Mouse (Mus musculus) hindbrain, embryonic 11.5 days (tissue): ENCODE results near the gene Gck. TPM values are rescaled to one million over a fixed set of nuclear protein-coding genes. Genes with fewer than 3 reads are reported as not detected.
A peak's percentile ranks its signal among the peaks of the same experiment; 100 is the strongest.
"Not testable (repeated sequence)": the region's sequence is repeated elsewhere in the genome, so short reads cannot be mapped to it uniquely, and the experiment has no call there.

Experiments used
- ATAC-seq: fragments of 200-750 bp; cut with Nextera tagmentation; 2 replicates; pipeline ENCODE4 v1.8.0; 2017; ENCODE audit warnings: mild to moderate bottlenecking, moderate TSS enrichment, moderate library complexity; ENCODE audit not compliant: low FRiP score
- DNase-seq: peaks from one replicate; pipeline ENCODE4 v3.0.0-alpha.2; 2015; ENCODE audit warnings: low spot score
- H3K27ac ChIP-seq: fragments of 300-500 bp; sonication (generic); 2 replicates; pipeline ENCODE4 v1.5.1; 2014; ENCODE audit warnings: mild to moderate bottlenecking, low read depth, low read length
- H3K27me3 ChIP-seq: fragments of 300-500 bp; sonication (generic); 2 replicates; pipeline ENCODE4 v1.6.1; 2014; ENCODE audit warnings: mild to moderate bottlenecking, low read length, moderate library complexity, mixed read lengths; ENCODE audit not compliant: control insufficient read depth, insufficient read depth
- H3K36me3 ChIP-seq: fragments of 300-500 bp; sonication (generic); 2 replicates; pipeline ENCODE4 v1.6.1; 2014; ENCODE audit warnings: mild to moderate bottlenecking, low read length, moderate library complexity, mixed read lengths; ENCODE audit not compliant: control insufficient read depth, insufficient read depth
- H3K4me1 ChIP-seq: fragments of 300-500 bp; sonication (generic); replicated peaks from 2 replicates; pipeline ENCODE4 v1.6.1; 2014; ENCODE audit warnings: low read length, mixed read lengths; ENCODE audit not compliant: control insufficient read depth, insufficient read depth
- H3K4me2 ChIP-seq: fragments of 300-500 bp; sonication (generic); replicated peaks from 2 replicates; pipeline ENCODE4 v1.6.1; 2014; ENCODE audit warnings: mild to moderate bottlenecking, low read depth, low read length
- H3K4me3 ChIP-seq: fragments of 300-500 bp; sonication (generic); 2 replicates; pipeline ENCODE4 v1.5.1; 2014; ENCODE audit warnings: low read depth, low read length
- H3K9ac ChIP-seq: fragments of 300-500 bp; sonication (generic); 2 replicates; pipeline ENCODE4 v1.6.1; 2014; ENCODE audit warnings: low read depth, low read length
- H3K9me3 ChIP-seq: fragments of 300-500 bp; sonication (generic); 2 replicates; pipeline ENCODE4 v1.6.1; 2016; ENCODE audit warnings: low read length; ENCODE audit not compliant: control insufficient read depth
- WGBS: fragments of 180-500 bp; shearing (Covaris S2); extraction: QIAGEN DNeasy Blood & Tissue Kit; methylation state at CpG from one replicate; pipeline ENCODE4 v1.1.7; 2014; 5-methylcytosine and 5-hydroxymethylcytosine counted together
- polyA plus RNA-seq: library from polyadenylated mRNA; unstranded; fragments of >200 nt; fragmentation: Nextera tagmentation; extraction: Ambion mirVana; gene quantifications from 2 replicates; pipeline ENCODE4 v1.2.1, GENCODE M21; 2014

Gck gene
- polyA plus RNA-seq, 1 experiment from 2014 or later: 3.0 TPM

DNA sequence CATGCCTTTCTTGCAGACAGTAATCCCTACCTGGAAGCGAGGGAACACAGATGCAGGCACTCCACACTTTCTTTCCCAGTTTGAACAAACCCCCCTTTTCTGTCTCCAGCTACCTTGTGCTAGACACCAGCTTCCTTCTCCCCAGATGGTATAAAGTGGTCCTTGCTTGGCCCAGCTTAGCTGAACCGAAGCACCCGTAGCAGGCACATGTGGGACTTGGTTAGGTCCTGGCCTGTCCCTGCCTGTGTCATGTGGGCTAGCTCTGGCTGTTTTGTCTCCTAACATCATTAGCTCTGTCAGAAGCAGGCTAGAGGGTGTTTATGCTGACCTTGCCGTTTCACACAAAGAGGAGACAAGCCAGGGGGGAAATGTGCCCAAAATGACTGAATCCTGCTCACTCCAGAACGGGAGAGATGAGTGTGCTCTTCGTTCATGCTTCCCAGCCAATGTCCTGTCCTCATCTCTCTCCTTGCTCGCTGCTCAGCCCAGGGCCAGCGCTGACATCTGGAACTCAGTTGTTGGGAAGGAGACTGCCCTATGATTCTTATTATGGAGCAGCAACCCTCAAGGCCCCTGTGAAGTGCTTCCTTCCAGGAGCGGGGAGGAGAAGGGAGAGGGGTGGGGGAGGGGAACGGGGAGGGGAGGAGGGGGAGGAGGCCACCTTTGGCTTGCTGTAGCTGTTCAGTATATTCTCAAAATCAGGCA, 1.2 kb downstream of the Gck start:
- H3K27ac ChIP-seq: no peak overlapping the region
- 68% methylated on average over 10 of the region's 10 CpGs for WGBS
- H3K4me1 ChIP-seq: no peaks in the 10 kb centered on the region

DNA sequence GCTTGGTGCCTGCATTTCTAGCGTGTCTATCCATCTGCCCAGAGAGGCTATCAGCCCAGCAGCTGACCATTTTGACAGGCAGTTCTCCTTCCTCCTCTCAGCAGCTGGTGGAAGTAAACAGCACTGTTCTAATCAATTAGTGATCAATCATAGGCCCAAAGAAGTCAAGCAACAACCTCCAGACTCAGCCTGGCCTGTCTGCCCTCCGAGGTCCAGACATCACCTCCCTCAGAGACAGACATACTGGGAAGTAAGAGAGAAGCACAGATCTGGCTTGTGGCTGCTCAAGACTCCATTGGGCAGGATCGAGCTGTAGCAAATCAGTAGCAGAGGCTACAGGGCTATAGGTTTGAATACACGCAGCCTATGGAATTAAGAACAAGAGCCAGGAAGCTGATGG, 2.1 kb downstream of the Gck start:
- WGBS: 59% methylated on average over 4 of the region's 4 CpGs
- Histone ChIP-seq H3K27ac (no peak overlapping the region), H3K4me3 (no peak overlapping the region)

More for the DNA sequence above, 1.2 kb downstream of the Gck start:
- Histone ChIP-seq H3K9ac (no peak overlapping the region), H3K4me2 (no peak overlapping the region), H3K36me3 (no peaks in the 10 kb centered on the region), H3K4me3 (no peak overlapping the region), H3K27me3 (no peaks in the 10 kb centered on the region), H3K9me3 (no peaks in the 10 kb centered on the region)
- ATAC-seq (no peak), DNase-seq (no peak)

DNA sequence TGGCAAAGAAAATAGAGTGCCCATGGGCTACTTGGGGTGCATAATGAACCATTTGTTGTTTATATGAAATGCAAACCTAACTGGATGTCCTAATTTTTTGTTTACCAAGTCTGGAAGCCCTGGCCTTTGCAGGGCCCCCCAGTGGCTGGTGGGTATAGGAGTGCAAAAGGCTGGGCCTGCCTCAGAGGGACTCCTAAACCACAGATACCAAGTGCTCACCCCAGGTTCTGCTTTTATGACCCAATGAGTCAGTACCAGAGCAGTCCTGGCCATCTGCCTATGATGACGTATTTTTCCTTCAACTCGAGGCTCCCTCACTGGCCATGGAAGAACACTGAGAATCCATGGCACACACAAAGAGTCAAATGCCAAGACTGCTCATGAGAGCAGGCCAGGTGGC, 4.8 kb downstream of the Gck start:
- Histone ChIP-seq H3K9me3 (no peaks in the 10 kb centered on the region), H3K36me3 (no peaks in the 10 kb centered on the region), H3K4me2 (no peak overlapping the region), H3K4me3 (no peak overlapping the region), H3K27me3 (no peaks in the 10 kb centered on the region), H3K27ac (no peak overlapping the region), H3K9ac (no peak overlapping the region), H3K4me1 (no peaks in the 10 kb centered on the region)
- ATAC-seq: no peak
- no peak for DNase-seq
- 71% methylated on average over 2 of the region's 2 CpGs for WGBS

More for the DNA sequence above, 2.1 kb downstream of the Gck start:
- Histone ChIP-seq H3K9me3 (no peaks in the 10 kb centered on the region), H3K4me1 (no peaks in the 10 kb centered on the region), H3K9ac (no peak overlapping the region), H3K4me2 (no peak overlapping the region), H3K36me3 (no peaks in the 10 kb centered on the region), H3K27me3 (no peaks in the 10 kb centered on the region)
- DNase-seq: no peak
- no peak for ATAC-seq

- Histone ChIP-seq H3K4me3 (no peak overlapping the region), H3K9me3 (no peaks in the 10 kb centered on the region)
- ATAC-seq: no peak
Observed at GRCm38 (mm10) chr11:5942966-5943365, 6.9 kb downstream of the Gck start.

DNA sequence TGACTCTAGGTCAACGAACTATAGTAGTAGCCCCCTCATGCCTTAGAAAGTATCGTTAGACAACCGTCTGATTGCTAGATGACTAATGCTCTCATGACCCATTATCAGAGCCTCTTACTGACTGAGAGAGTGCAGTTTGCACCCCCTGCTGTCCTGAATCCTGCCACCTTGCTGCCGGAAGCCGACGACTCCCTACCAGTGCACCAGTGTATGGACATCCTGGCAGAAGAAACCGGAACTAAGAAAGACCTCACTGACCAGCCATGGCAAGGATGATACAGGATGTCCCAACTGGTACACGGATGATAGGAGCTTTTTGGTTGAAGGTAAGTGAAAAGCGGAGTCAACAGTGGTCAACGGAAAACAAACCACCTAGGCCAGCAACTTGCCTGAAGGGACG, 15.3 kb downstream of the Gck start:
- H3K9ac ChIP-seq, H3K9me3 ChIP-seq, DNase-seq, H3K4me1 ChIP-seq, H3K27me3 ChIP-seq, H3K4me2 ChIP-seq, H3K27ac ChIP-seq, H3K36me3 ChIP-seq, ATAC-seq, H3K4me3 ChIP-seq: not testable (repeated sequence)
- WGBS: 91% methylated on average over 11 of the region's 11 CpGs

More at GRCm38 (mm10) chr11:5942966-5943365, 6.9 kb downstream of the Gck start:
- DNase-seq: no peak
- Histone ChIP-seq H3K27ac (no peak overlapping the region), H3K27me3 (no peaks in the 10 kb centered on the region), H3K9ac (no peak overlapping the region), H3K36me3 (no peaks in the 10 kb centered on the region), H3K4me2 (no peak overlapping the region), H3K4me1 (no peaks in the 10 kb centered on the region)
- WGBS: 61% methylated on average over 6 of the region's 6 CpGs

DNA sequence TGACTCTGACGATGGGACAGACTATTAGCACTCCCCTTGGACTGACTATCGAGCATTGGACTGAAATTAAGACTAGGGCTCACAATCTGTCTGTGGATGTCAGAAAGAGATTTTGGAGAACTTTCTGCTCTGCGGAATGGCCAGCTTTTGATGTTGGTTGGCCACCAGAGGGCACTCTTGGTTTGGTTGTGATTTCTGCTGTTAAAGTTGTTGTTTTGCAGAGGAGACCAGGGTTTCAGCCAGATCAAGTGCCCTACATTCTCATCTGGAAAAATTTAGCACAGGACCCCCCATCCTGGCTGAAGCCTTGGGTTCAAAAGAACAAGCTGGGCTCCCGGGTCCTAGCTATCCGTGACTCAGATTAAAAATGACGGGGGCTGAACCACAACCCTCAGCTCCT, 17.9 kb downstream of the Gck start:
- WGBS: 86% methylated on average over 6 of the region's 6 CpGs
- H3K9me3 ChIP-seq, H3K27me3 ChIP-seq, H3K27ac ChIP-seq, H3K4me3 ChIP-seq, ATAC-seq, H3K4me2 ChIP-seq, H3K9ac ChIP-seq, H3K36me3 ChIP-seq, H3K4me1 ChIP-seq: not testable (repeated sequence)
- DNase-seq: peak; percentile 23

DNA sequence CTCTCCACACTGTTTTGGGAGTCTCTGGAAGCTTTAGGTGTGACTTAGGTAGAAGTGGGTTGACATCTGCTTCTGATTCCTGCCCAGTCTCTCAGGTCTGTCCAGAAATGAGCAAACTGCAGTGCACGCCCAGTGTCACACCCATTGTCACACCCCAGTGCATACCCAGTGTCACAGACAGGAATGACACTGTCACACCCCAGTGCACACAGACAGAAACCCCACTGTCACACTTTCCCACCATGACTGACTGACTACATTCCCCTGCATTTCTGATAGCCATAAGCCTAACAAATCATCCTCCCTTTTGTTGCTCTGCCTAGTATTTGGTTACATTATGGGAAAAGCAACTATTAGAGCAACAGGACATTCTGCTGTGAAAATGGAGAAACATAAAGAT, 19.3 kb downstream of the Gck start:
- Histone ChIP-seq H3K4me1 (no peaks in the 10 kb centered on the region), H3K4me3 (no peak overlapping the region), H3K36me3 (no peaks in the 10 kb centered on the region), H3K27me3 (no peaks in the 10 kb centered on the region), H3K4me2 (no peak overlapping the region), H3K9ac (no peak overlapping the region), H3K27ac (no peak overlapping the region), H3K9me3 (no peaks in the 10 kb centered on the region)
- DNase-seq (no peak), ATAC-seq (no peak)
- 57% methylated on average over 1 of the region's 1 CpGs for WGBS

GRCm38 (mm10) chr11:5926696-5927220, 23.1 kb downstream of the Gck start:
- DNase-seq: no peak
- Histone ChIP-seq H3K4me3 (no peak overlapping the region), H3K27me3 (no peaks in the 10 kb centered on the region), H3K36me3 (no peaks in the 10 kb centered on the region), H3K4me1 (no peaks in the 10 kb centered on the region), H3K27ac (no peak overlapping the region), H3K9ac (no peak overlapping the region), H3K9me3 (no peaks in the 10 kb centered on the region), H3K4me2 (no peak overlapping the region)
- 81% methylated on average over 3 of the region's 3 CpGs for whole genome bisulfite sequencing
- ATAC-seq: no peak

DNA sequence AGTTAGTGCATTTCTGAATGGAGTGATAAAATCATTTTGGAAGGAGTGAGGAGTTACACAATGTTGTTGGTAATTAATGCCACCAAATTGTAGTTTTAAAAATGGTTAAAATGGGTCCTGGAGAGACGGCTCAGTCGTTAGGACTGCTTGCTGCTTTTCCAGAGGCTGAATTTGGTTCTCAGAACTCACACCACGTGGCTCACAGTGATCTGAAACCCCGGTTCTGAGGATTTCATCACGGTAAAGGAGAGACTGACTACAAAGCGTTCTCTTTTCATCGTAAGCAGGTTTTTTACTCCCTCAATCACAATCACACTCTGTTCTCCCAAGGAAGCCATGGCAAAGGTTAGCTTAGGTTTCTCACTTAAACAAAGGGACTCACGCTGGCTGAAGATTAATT, 25.2 kb downstream of the Gck start:
- Histone ChIP-seq H3K9me3 (no peaks in the 10 kb centered on the region), H3K4me3 (no peak overlapping the region), H3K27me3 (no peaks in the 10 kb centered on the region), H3K36me3 (no peaks in the 10 kb centered on the region), H3K4me1 (no peaks in the 10 kb centered on the region), H3K9ac (no peak overlapping the region), H3K4me2 (no peak overlapping the region), H3K27ac (no peak overlapping the region)
- no peak for ATAC-seq
- 58% methylated on average over 8 of the region's 8 CpGs for WGBS
- DNase-seq: no peak
